Mouse (Mus musculus): Measurements from ENCODE around the gene Fig4. TPM values are rescaled to one million over a fixed set of nuclear protein-coding genes. Genes with fewer than 3 reads are reported as not detected.
A peak's percentile ranks its signal among the peaks of the same experiment; 100 is the strongest.

Fig4 gene
- polyA plus RNA-seq, 1 experiment from 2014 or later = 31.6 TPM

DNA sequence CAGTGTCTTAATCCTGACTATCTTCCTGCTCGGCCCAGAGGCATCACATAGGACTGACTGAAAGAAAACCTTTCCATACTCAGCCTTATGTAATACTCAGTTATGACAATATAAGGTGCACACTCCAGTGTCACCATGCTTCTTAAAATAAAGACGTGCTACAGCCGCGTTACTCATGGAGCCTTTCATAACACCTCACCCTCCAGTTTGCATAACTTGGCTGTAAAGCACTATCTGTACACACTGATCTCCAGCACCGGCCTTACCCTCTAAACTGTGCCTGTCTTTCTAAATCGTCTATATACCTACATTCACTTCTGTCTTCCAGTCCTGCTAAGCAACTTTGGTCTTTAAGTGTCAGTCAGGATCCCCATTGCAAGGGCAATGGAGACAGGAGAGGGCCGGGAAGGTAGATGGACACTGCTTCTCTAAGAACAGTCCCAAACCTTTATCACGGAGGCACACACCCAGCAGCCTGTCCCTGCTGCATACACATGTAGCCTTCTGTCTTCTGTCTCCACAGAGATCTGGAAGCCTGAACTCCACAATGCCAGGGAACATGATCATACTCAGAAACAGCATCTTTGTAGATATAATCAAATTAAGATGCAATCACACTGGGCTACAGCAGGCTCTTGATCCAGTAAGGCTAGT, 53.9 kb downstream of the Fig4 start:
- WGBS = 95% methylated on average over 8 of the region's 8 CpGs
- Histone ChIP-seq H3K4me3 (ENCODE audit: low read depth, low read length) (no peak overlapping the region), H3K4me1 (ENCODE audit: control insufficient read depth, insufficient read depth, low read length) (no peaks in the 10 kb centered on the region), H3K9ac (ENCODE audit: low read depth, low read length) (no peak overlapping the region), H3K27ac (ENCODE audit: low read length) (no peak overlapping the region), H3K36me3 (ENCODE audit: control insufficient read depth, insufficient read depth, low read length) (peaks cover 8% of the 10 kb centered on the region), H3K27me3 (ENCODE audit: control insufficient read depth, insufficient read depth, low read depth, low read length) (no peaks in the 10 kb centered on the region), H3K9me3 (replicated peaks; ENCODE audit: control insufficient read depth, low read length, poor library complexity, severe bottlenecking) (no peaks in the 10 kb centered on the region), H3K4me2 (ENCODE audit: low read length) (no peak overlapping the region)
- ATAC-seq = no peak

DNA sequence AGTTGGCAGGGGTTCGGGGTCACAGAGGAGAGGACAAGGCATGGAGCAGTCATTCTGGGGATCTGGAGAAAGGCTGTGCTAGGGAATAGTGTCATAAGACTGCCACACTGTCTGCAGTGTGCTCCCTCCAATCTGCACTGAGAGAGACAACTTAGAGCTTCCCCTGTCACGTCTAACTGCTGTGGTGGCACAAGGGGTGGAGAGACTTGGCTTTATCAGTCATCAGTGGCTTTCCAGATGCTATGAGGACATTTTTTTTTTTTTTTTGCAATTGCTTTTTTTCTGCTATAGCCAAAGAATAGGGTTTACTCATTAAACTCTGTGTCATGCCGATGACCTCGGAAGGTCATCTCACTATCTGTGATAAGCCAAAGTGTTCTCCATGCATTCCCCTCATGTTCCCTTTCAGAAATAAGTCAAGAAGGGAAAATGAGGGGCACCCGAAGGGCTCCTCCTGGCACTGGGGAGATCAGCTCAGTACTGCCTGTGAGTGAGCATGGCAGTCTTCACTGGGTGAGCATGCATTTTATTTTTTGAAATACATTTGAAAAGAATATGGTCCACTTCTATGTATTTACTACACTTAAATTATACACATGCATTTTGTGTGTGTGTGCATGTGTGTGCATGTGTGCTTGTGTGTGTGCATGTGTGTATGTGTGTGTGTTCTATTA, 55.1 kb downstream of the Fig4 start:
- Histone ChIP-seq H3K4me3 (ENCODE audit: low read depth, low read length) (no peak overlapping the region), H3K4me2 (ENCODE audit: low read length) (no peak overlapping the region), H3K9me3 (replicated peaks; ENCODE audit: control insufficient read depth, low read length, poor library complexity, severe bottlenecking) (no peaks in the 10 kb centered on the region), H3K27ac (ENCODE audit: low read length) (no peak overlapping the region), H3K4me1 (ENCODE audit: control insufficient read depth, insufficient read depth, low read length) (no peaks in the 10 kb centered on the region), H3K27me3 (ENCODE audit: control insufficient read depth, insufficient read depth, low read depth, low read length) (no peaks in the 10 kb centered on the region), H3K9ac (ENCODE audit: low read depth, low read length) (no peak overlapping the region), H3K36me3 (ENCODE audit: control insufficient read depth, insufficient read depth, low read length) (peaks cover 3% of the 10 kb centered on the region; the same call in 1 of the 2 replicates)
- 93% methylated on average over 5 of the region's 5 CpGs for WGBS
- ATAC-seq = no peak

DNA sequence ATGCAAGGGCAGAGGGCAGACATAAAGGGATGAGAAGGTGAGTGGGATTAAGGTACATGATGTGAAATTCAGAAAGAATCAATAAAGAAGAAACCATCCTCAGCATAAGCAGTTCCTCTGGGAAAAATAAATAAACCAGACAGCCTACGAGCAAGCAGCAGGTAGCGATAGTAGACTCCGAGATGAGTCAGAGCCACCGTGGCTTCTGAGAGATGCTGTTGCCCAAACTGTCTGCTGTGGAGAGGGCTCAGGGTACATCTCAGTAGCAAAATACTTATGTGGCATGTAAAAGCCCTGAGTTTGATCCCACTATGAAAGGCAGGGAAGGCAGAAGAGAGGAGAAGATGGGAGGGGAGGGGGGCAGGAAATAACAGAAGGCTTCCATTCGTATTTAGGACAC, 56.9 kb downstream of the Fig4 start:
- ATAC-seq = no peak
- Histone ChIP-seq H3K27ac (ENCODE audit: low read length) (no peak overlapping the region), H3K4me2 (ENCODE audit: low read length) (no peak overlapping the region), H3K27me3 (ENCODE audit: control insufficient read depth, insufficient read depth, low read depth, low read length) (no peaks in the 10 kb centered on the region), H3K9me3 (replicated peaks; ENCODE audit: control insufficient read depth, low read length, poor library complexity, severe bottlenecking) (no peaks in the 10 kb centered on the region), H3K4me1 (ENCODE audit: control insufficient read depth, insufficient read depth, low read length) (no peaks in the 10 kb centered on the region), H3K9ac (ENCODE audit: low read depth, low read length) (no peak overlapping the region), H3K36me3 (ENCODE audit: control insufficient read depth, insufficient read depth, low read length) (peaks cover 1% of the 10 kb centered on the region; the same call in 1 of the 2 replicates), H3K4me3 (ENCODE audit: low read depth, low read length) (no peak overlapping the region)
- 52% methylated on average over 5 of the region's 5 CpGs for WGBS

DNA sequence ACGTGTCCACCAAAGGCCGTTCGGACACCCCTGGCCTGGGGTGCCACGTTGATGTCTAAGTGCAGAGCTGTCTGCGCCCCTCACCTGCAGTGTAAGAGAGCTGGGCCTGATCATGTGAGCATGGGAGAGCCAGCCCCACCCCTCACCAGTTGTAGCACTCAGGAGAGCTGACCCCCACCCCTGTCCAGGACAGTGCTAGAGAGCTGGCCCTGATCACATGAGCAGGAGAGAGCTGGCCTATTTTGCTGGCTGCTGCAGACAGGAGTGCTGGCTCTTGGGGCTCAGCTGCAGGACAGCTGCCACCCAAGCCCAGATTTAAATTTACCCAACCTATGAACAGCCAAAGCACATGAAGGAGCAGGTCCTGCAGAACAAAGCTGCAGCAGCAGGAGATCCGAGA, 57.6 kb downstream of the Fig4 start:
- Histone ChIP-seq H3K36me3 (ENCODE audit: control insufficient read depth, insufficient read depth, low read length) (no peaks in the 10 kb centered on the region), H3K4me1 (ENCODE audit: control insufficient read depth, insufficient read depth, low read length) (no peaks in the 10 kb centered on the region), H3K4me3 (ENCODE audit: low read depth, low read length) (no peak overlapping the region), H3K9me3 (replicated peaks; ENCODE audit: control insufficient read depth, low read length, poor library complexity, severe bottlenecking) (no peaks in the 10 kb centered on the region), H3K27ac (ENCODE audit: low read length) (no peak overlapping the region), H3K9ac (ENCODE audit: low read depth, low read length) (no peak overlapping the region), H3K4me2 (ENCODE audit: low read length) (no peak overlapping the region), H3K27me3 (ENCODE audit: control insufficient read depth, insufficient read depth, low read depth, low read length) (no peaks in the 10 kb centered on the region)
- 73% methylated on average over 5 of the region's 6 CpGs for WGBS
- ATAC-seq = 0 out of 2 replicates have a peak, but pooled peaks have one; percentile 36

DNA sequence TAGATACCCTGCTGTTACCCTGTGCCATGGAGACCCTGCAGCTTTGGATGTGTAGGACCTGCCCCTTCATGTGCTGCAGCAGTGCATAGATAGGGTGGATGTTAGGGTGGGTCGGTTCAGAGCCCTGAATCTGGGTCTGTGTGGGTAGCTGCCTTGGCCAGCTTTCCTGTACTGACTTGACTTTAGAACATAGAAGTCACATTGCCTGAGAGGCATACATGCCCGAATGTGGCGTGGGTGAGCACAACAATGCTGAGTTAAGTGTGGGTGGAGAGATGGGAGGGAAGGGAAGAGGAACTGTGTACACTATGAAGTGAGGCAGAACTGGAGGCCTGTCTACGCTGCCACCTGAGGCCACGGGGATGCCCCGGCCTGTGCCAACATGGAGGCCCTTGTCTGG, 58.0 kb downstream of the Fig4 start:
- 92% methylated on average over 6 of the region's 6 CpGs for WGBS
- Histone ChIP-seq H3K9me3 (replicated peaks; ENCODE audit: control insufficient read depth, low read length, poor library complexity, severe bottlenecking) (no peaks in the 10 kb centered on the region), H3K4me3 (ENCODE audit: low read depth, low read length) (no peak overlapping the region), H3K36me3 (ENCODE audit: control insufficient read depth, insufficient read depth, low read length) (no peaks in the 10 kb centered on the region), H3K27me3 (ENCODE audit: control insufficient read depth, insufficient read depth, low read depth, low read length) (no peaks in the 10 kb centered on the region), H3K27ac (ENCODE audit: low read length) (no peak overlapping the region), H3K4me1 (ENCODE audit: control insufficient read depth, insufficient read depth, low read length) (no peaks in the 10 kb centered on the region), H3K9ac (ENCODE audit: low read depth, low read length) (no peak overlapping the region), H3K4me2 (ENCODE audit: low read length) (no peak overlapping the region)
- no peak for ATAC-seq

GRCm38 (mm10) chr10:41243930-41244329, 59.1 kb downstream of the Fig4 start:
- Histone ChIP-seq H3K27me3 (ENCODE audit: control insufficient read depth, insufficient read depth, low read depth, low read length) (no peaks in the 10 kb centered on the region), H3K27ac (ENCODE audit: low read length) (no peak overlapping the region), H3K4me2 (ENCODE audit: low read length) (no peak overlapping the region), H3K36me3 (ENCODE audit: control insufficient read depth, insufficient read depth, low read length) (no peaks in the 10 kb centered on the region), H3K9ac (ENCODE audit: low read depth, low read length) (no peak overlapping the region), H3K4me1 (ENCODE audit: control insufficient read depth, insufficient read depth, low read length) (no peaks in the 10 kb centered on the region), H3K9me3 (replicated peaks; ENCODE audit: control insufficient read depth, low read length, poor library complexity, severe bottlenecking) (no peaks in the 10 kb centered on the region), H3K4me3 (ENCODE audit: low read depth, low read length) (no peak overlapping the region)
- WGBS = 89% methylated on average over 6 of the region's 6 CpGs
- ATAC-seq = no peak

DNA sequence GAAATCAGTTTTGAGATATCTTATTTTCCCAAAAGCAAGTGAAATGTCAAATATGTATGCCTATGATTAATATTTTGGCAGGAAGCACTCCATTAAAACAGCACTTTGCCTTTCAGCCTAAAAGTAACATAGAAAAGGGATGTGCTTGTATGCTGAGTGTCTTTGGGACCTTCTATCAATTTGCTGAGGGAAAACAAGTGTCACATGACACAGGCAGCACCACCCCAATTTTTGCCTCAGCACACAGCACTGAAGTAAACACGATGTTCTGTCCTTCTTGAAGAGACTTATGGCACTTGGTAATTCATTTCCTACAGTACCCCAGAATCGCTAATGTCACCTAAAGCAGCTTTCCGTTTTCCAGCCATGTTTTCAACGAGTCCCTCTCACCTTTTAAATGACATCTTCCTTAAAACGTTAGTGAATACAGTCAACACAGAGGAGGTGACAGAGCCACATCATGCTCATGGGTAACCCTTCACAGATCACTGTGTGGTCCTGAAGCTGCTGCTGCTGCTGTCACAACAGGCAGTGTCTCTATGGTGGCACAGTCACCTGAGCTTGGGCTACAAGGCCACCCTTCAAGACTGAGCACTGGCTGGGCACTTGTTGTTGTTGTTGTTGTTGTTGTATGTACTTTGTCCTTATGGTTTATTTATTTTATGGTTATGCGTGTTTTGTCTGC, 61.4 kb downstream of the Fig4 start:
- Histone ChIP-seq H3K4me2 (ENCODE audit: low read length) (no peak overlapping the region), H3K36me3 (ENCODE audit: control insufficient read depth, insufficient read depth, low read length) (no peaks in the 10 kb centered on the region), H3K27me3 (ENCODE audit: control insufficient read depth, insufficient read depth, low read depth, low read length) (no peaks in the 10 kb centered on the region), H3K4me3 (ENCODE audit: low read depth, low read length) (no peak overlapping the region), H3K9ac (ENCODE audit: low read depth, low read length) (no peak overlapping the region), H3K9me3 (replicated peaks; ENCODE audit: control insufficient read depth, low read length, poor library complexity, severe bottlenecking) (no peaks in the 10 kb centered on the region), H3K27ac (ENCODE audit: low read length) (no peak overlapping the region), H3K4me1 (ENCODE audit: control insufficient read depth, insufficient read depth, low read length) (no peaks in the 10 kb centered on the region)
- ATAC-seq = no peak
- WGBS = 86% methylated on average over 6 of the region's 6 CpGs

DNA sequence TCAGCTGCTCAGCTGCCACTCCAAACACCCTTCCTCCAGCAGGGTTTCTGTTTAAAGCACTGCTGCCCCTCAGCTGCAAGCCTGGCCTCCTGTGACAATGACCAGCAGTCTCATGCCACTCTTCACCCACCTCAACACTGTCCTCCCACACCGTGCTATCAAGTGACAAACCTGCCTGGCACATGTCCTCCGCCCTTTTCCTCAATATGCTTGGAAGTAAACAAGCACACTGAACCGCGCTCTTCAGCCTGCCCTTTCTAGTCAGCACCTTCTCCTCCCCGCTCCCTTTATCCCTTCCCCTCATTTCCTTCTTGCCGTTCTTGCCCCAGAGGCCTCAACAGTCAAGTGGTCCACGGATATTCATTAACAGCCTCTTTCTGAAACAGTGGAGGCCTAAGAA, 62.0 kb downstream of the Fig4 start:
- ATAC-seq = no peak
- no peaks in the 10 kb centered on the region for H3K36me3 ChIP-seq (ENCODE audit: control insufficient read depth, insufficient read depth, low read length)
- H3K4me1 ChIP-seq (ENCODE audit: control insufficient read depth, insufficient read depth, low read length) = no peaks in the 10 kb centered on the region
- H3K4me2 ChIP-seq (ENCODE audit: low read length) = no peak overlapping the region
- WGBS = 70% methylated on average over 7 of the region's 7 CpGs
- H3K27me3 ChIP-seq (ENCODE audit: control insufficient read depth, insufficient read depth, low read depth, low read length) = no peaks in the 10 kb centered on the region
- H3K4me3 ChIP-seq (ENCODE audit: low read depth, low read length) = no peak overlapping the region
- no peak overlapping the region for H3K27ac ChIP-seq (ENCODE audit: low read length)
- no peak overlapping the region for H3K9ac ChIP-seq (ENCODE audit: low read depth, low read length)
- H3K9me3 ChIP-seq (replicated peaks; ENCODE audit: control insufficient read depth, low read length, poor library complexity, severe bottlenecking) = no peaks in the 10 kb centered on the region

GRCm38 (mm10) chr10:41236020-41236419, 67.0 kb downstream of the Fig4 start:
- no peak overlapping the region for H3K9ac ChIP-seq (ENCODE audit: low read depth, low read length)
- ATAC-seq = no peak
- H3K27me3 ChIP-seq (ENCODE audit: control insufficient read depth, insufficient read depth, low read depth, low read length) = no peaks in the 10 kb centered on the region
- H3K36me3 ChIP-seq (ENCODE audit: control insufficient read depth, insufficient read depth, low read length) = no peaks in the 10 kb centered on the region
- H3K4me2 ChIP-seq (ENCODE audit: low read length) = no peak overlapping the region
- WGBS = 92% methylated on average over 2 of the region's 2 CpGs
- no peak overlapping the region for H3K27ac ChIP-seq (ENCODE audit: low read length)
- H3K4me3 ChIP-seq (ENCODE audit: low read depth, low read length) = no peak overlapping the region
- H3K4me1 ChIP-seq (ENCODE audit: control insufficient read depth, insufficient read depth, low read length) = no peaks in the 10 kb centered on the region
- H3K9me3 ChIP-seq (replicated peaks; ENCODE audit: control insufficient read depth, low read length, poor library complexity, severe bottlenecking) = no peaks in the 10 kb centered on the region

Data from midbrain, embryonic 16.5 days (tissue).